Mouse (Mus musculus) brain, adult 2 months (tissue): ENCODE results near the gene Msto1.
A peak's percentile ranks its signal among the peaks of the same experiment; 100 is the strongest.
"Not testable (repeated sequence)": the region's sequence is repeated elsewhere in the genome, so short reads cannot be mapped to it uniquely, and the experiment has no call there.

ENCODE experiments used
- DNase-seq: peaks from one replicate; pipeline ENCODE4 v3.0.0; 2011; ENCODE audit warnings: low read depth, low spot score

The Msto1 gene

GRCm38 (mm10) chr3:88905209-88905608, 8.6 kb downstream of the Msto1 start:
- peak; percentile 63 for DNase-seq

GRCm38 (mm10) chr3:88904803-88905202, 9.0 kb downstream of the Msto1 start:
- DNase-seq: no peak

GRCm38 (mm10) chr3:88893011-88893410, 20.8 kb downstream of the Msto1 start:
- not testable (repeated sequence) for DNase-seq

GRCm38 (mm10) chr3:88882536-88882935, 31.3 kb downstream of the Msto1 start:
- DNase-seq: not testable (repeated sequence)

- DNase-seq: not testable (repeated sequence)
Observed at GRCm38 (mm10) chr3:88868449-88868848, 45.4 kb downstream of the Msto1 start.

GRCm38 (mm10) chr3:88867177-88867576, 46.6 kb downstream of the Msto1 start:
- not testable (repeated sequence) for DNase-seq

GRCm38 (mm10) chr3:88866735-88867134, 47.1 kb downstream of the Msto1 start:
- DNase-seq: not testable (repeated sequence)

GRCm38 (mm10) chr3:88862129-88862528, 51.7 kb downstream of the Msto1 start:
- no peak for DNase-seq

- no peak for DNase-seq
Observed at GRCm38 (mm10) chr3:88855837-88856236, 58.0 kb downstream of the Msto1 start.
